Mouse (Mus musculus) olfactory bulb, adult 2 months (tissue): Measurements from ENCODE around the gene Sec24c.

Experiments used
- CTCF ChIP-seq: fragments of 200-500 bp; IDR thresholded peaks from 2 replicates; pipeline ENCODE4 v1.5.1; 2012; ENCODE audit warnings: low read depth, mild to moderate bottlenecking, low read length, moderate library complexity; ENCODE audit not compliant: insufficient read depth
- POLR2A ChIP-seq: fragments of 200-500 bp; IDR thresholded peaks from 2 replicates; pipeline ENCODE4 v1.6.1; 2012; ENCODE audit warnings: mild to moderate bottlenecking, low read depth, low read length, moderate library complexity; ENCODE audit not compliant: insufficient read depth

- no peak for TF ChIP-seq CTCF
- TF ChIP-seq POLR2A, result no peak
Observed at GRCm38 (mm10) chr14:20656361-20656760, 17.7 kb upstream of the Sec24c start, which contains the start of gene Myoz1.
